Mouse (Mus musculus): Measurements from ENCODE around the gene Ece1.
"Not testable (repeated sequence)": the region's sequence is repeated elsewhere in the genome, so short reads cannot be mapped to it uniquely, and the experiment has no call there.

Gene Ece1

GRCm38 (mm10) chr4:137862019-137862418 is at the start of gene Ece1:
Ece1 (plus strand) TSS chr4:137862237.
- peak; percentile 100 for DNase-seq

- DNase-seq: peak; percentile 97
Measured at GRCm38 (mm10) chr4:137812946-137813708, 48.9 kb upstream of the Ece1 start.

DNA sequence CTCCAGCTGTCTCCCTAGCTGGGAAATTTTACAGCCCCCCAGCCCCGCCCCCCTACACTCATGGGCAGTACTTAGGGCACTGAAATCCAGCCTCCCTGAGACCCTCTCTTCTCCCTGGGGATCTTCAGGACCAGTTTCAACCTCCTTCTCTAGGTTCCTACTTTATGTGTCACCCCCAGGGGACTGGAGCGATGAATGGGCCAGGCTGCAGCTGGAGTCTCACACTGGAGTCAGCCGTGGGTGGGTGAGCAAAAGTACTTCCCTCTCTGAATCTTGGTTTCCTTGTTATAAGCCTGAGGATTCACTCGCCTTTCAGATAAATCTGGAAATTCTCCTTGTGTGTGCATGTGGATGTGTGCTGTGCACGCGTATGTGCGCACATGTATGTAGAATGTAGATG is 47.9 kb upstream of the Ece1 start:
- DNase-seq: peak; percentile 94

GRCm38 (mm10) chr4:137815473-137815872 is 46.6 kb upstream of the Ece1 start:
- no peak for DNase-seq

GRCm38 (mm10) chr4:137816216-137816615 is 45.8 kb upstream of the Ece1 start:
- DNase-seq: peak; percentile 92

GRCm38 (mm10) chr4:137818341-137818740 is 43.7 kb upstream of the Ece1 start:
- DNase-seq: no peak

DNA sequence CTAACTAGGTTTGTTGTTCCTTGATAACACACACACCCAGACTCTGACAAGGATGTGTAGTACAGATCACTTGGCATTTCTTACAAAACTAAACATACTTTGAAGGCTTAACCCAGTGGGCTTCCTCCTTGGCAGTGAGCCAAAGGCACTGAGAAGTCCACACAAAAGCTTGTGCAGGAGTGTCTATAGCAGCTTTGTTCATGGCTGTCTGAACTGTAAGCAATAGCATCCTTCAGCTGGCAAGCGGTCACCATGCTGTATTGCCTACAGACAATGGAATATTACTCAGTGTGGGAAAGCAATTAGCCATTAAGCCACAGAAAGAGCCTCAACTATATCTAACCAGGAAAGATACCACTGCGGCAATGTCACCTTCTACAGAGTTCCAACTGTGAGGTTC is 42.5 kb upstream of the Ece1 start:
- no peak for DNase-seq

- peak; percentile 97 for DNase-seq
Measured at GRCm38 (mm10) chr4:137820721-137821120, 41.3 kb upstream of the Ece1 start.

DNA sequence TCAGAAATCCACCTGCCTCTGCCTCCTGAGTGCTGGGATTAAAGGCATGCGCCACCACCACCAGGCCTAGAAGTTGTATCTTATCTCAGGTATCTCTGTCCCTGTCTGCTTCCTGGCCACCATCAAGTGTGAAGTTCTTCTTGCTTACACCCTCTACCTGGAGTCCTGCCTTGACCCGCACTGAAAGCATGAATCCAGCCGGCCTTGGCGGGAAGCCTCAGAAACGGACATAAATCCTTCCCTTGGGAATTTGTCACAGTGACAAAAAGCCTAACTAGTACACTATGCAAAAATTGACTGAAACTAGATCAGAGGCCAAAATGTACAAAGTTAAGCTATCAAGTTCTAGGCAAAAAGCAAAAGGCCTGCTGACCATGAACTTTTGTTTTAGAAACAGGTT is 39.5 kb upstream of the Ece1 start:
- DNase-seq: no peak

- DNase-seq: no peak
Measured at GRCm38 (mm10) chr4:137823542-137823941, 38.5 kb upstream of the Ece1 start.

DNA sequence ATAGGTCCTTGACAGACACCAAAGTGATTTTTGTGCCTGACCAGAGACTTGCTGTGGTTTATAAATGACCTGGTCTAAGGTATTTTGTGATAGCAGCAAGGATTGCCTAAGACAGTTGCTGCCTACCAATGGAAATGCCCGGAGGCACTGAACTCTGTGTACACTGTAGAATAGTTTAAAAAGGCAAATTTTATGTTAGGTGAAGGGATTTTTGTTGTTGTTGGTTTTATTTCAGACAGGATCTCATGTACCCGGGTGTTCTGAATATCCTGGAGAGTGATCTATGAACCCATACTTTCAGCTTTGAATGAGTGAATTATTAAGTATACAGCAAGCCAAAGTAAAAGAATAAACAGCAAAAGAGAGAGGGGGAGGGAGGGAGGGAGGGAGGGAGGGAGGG is 37.2 kb upstream of the Ece1 start:
- no peak for DNase-seq

GRCm38 (mm10) chr4:137830380-137830779 is 31.7 kb upstream of the Ece1 start:
- no peak for DNase-seq

DNA sequence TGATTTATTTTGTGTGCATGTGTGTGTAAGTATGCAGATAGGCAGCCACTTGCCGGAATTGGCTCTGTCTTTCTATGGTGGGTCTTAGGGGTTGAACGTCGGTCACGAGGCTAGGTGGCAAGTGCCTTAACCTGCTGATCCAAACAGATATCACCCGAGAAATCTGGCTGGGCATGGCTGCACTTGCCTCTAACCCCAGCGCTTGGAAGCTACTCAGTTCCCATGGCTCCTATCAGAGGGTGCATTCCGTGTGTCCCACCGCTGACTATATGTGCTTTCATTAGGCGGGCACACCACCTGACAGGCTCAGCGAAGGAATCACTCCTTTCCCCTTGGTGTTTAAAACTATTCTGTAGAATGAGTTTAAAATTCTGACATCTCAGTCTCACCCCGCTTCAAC is 30.4 kb upstream of the Ece1 start:
- DNase-seq: peak; percentile 74

GRCm38 (mm10) chr4:137835624-137836337 is 26.3 kb upstream of the Ece1 start:
- peak; percentile 98 for DNase-seq

- DNase-seq: peak; percentile 91
Measured at GRCm38 (mm10) chr4:137836741-137837140, 25.3 kb upstream of the Ece1 start.

DNA sequence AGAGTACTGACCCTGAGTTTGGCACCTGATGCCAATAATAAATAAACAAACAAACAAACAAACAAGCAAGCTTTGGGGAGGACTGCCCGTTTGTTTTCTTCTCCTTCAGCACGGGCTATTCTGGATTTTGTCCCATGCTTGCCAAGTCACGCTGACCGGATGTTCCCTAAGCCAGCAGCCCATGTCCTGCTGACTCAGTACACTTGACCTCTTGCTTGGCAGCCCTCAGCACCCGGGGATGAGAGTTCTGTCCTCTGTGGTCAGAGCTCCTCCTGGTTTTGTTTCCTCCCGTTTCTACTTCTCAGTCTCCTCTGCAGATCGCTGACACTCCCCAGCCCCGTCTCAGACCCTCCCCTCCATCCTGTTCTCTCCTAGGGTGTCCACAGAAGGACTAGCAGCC is 24.2 kb upstream of the Ece1 start:
- DNase-seq: peak; percentile 99

DNA sequence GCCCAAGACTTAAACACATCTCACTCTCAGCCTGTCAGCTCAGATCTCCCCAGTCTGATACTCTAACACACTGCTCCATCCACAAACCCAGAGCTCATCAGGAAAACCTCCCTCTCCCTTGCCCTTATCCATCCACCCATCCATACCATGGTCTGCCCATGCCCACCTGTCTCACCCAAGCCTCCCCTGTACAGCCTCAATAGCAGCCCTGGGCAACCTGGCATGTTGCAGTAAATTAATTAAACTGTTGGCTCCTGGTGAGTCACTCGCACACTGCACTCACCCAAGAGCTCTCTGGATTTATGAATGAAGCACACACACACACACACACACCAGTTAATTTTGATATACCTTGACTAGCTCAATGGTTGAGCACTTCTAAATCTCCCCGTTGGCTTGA is 23.2 kb upstream of the Ece1 start:
- peak; percentile 85 for DNase-seq

- DNase-seq: peak; percentile 76
Measured at GRCm38 (mm10) chr4:137839452-137839851, 22.6 kb upstream of the Ece1 start.

GRCm38 (mm10) chr4:137844656-137845055 is 17.4 kb upstream of the Ece1 start:
- peak; percentile 91 for DNase-seq

GRCm38 (mm10) chr4:137847651-137848050 is 14.4 kb upstream of the Ece1 start:
- DNase-seq: not testable (repeated sequence)

DNA sequence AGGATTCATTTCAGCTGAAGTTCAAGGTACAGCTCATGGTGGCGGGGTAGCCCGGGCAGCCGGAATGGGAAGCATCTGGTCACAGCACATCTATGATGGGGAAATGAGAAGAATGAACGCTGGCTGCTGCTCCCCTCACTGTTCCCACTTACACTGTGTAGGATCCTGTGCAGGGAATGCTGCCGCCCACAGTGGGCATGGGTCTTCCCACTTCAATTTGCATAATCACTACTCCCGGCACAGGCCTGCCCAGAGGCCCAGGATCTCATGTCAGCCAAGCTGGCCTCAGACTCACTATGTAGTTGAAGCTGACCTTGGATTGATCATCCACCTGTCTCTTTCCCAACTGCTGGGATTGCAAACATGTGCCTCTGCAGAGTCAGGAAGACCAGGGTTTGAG is 11.9 kb upstream of the Ece1 start:
- DNase-seq: peak; percentile 92

DNA sequence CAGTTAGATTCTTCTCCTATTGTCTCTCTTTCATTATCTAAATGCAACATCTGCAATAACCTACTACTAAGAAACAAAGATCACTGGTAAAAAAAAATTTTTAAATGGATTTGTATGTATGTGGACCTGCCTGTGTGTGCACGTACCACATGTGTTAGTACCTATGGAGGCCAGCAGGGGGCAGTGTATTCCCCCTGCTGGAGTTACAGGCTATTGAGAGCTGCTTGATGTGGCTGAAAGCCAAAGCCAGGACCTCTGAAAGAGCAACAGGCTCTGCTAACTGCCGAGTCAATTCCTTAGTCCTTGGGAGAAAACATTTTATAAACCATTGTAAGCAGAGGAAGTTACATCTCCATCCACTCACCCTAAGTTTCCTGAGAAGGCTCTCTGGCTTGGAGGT is 10.6 kb upstream of the Ece1 start:
- DNase-seq: peak; percentile 96

- peak; percentile 97 for DNase-seq
Measured at GRCm38 (mm10) chr4:137853822-137854221, 8.2 kb upstream of the Ece1 start.

GRCm38 (mm10) chr4:137855741-137856341 is 6.2 kb upstream of the Ece1 start:
- peak; percentile 94 for DNase-seq

All from heart, adult 11 months (tissue).